Mouse (Mus musculus): ENCODE measurements around the gene Gm14440. TPM values are rescaled to one million over a fixed set of nuclear protein-coding genes. Genes with fewer than 3 reads are reported as not detected.

Gm14440 gene
- total RNA-seq (2023), result 2.8 TPM

GRCm38 (mm10) chr2:175274825-175275224 is at the start of gene Gm14440:
TSS of gene Gm14440 (plus strand) at chr2:175275125.

Other genes with a start within 250 kb of the Gm14440 start
- not detected for gene Gm14393, start 207.3 kb upstream of the Gm14440 start, total RNA-seq (2023)
- 1.0 TPM for gene Gm14399, start 133.1 kb upstream of the Gm14440 start, total RNA-seq (2023)
- gene Gm14443, start 99.3 kb upstream of the Gm14440 start, total RNA-seq (2023), result 0.52 TPM
- 11.6 TPM for gene Gm14391, start 68.2 kb upstream of the Gm14440 start, total RNA-seq (2023)
- 7.8 TPM for gene Gm4631, start 63.1 kb downstream of the Gm14440 start, total RNA-seq (2023)
- gene Zfp968, start 97.3 kb downstream of the Gm14440 start, total RNA-seq (2023), result 1.0 TPM
- gene Gm4724, start 160.7 kb downstream of the Gm14440 start, total RNA-seq (2023), result 2.7 TPM
- gene Zfp965, start 194.9 kb downstream of the Gm14440 start, total RNA-seq (2023), result 5.3 TPM